Mouse (Mus musculus): ENCODE results near the gene Lrrc55.
A peak's percentile ranks its signal among the peaks of the same experiment; 100 is the strongest.

Lrrc55 gene

GRCm38 (mm10) chr2:85129496-85129971, 67.5 kb downstream of the Lrrc55 start:
- peak; percentile 48 for DNase-seq

GRCm38 (mm10) chr2:85123869-85124535, 73.0 kb downstream of the Lrrc55 start:
- DNase-seq: peak; percentile 77

GRCm38 (mm10) chr2:85123187-85123868, 73.7 kb downstream of the Lrrc55 start:
- DNase-seq: no peak

Measured in lung, postnatal 14 days (tissue).